Mouse (Mus musculus) midbrain, embryonic 11.5 days (tissue): ENCODE measurements around the gene Zswim1. TPM values are rescaled to one million over a fixed set of nuclear protein-coding genes. Genes with fewer than 3 reads are reported as not detected.
A peak's percentile ranks its signal among the peaks of the same experiment; 100 is the strongest.
"Not testable (repeated sequence)": the region's sequence is repeated elsewhere in the genome, so short reads cannot be mapped to it uniquely, and the experiment has no call there.

ENCODE experiments used
- ATAC-seq: fragments of 200-750 bp; cut with Nextera tagmentation; 2 replicates; pipeline ENCODE4 v1.8.0; 2017; ENCODE audit warnings: moderate TSS enrichment, moderate library complexity; ENCODE audit not compliant: low FRiP score
- DNase-seq: peaks from one replicate; pipeline ENCODE4 v3.0.0; 2015; ENCODE audit warnings: low spot score; ENCODE audit errors: missing footprints
- H3K27ac ChIP-seq: fragments of 300-500 bp; sonication (generic); 2 replicates; pipeline ENCODE4 v1.5.1; 2014; ENCODE audit warnings: low read depth, low read length
- H3K27me3 ChIP-seq: fragments of 300-500 bp; sonication (generic); 2 replicates; pipeline ENCODE4 v1.6.1; 2014; ENCODE audit warnings: mild to moderate bottlenecking, low read length, moderate library complexity, mixed read lengths; ENCODE audit not compliant: control insufficient read depth, insufficient read depth
- H3K36me3 ChIP-seq: fragments of 300-500 bp; sonication (generic); 2 replicates; pipeline ENCODE4 v1.6.1; 2014; ENCODE audit warnings: mild to moderate bottlenecking, low read length, moderate library complexity, mixed read lengths; ENCODE audit not compliant: control insufficient read depth, insufficient read depth
- H3K4me1 ChIP-seq: fragments of 300-500 bp; sonication (generic); 2 replicates; pipeline ENCODE4 v1.6.1; 2014; ENCODE audit warnings: low read length; ENCODE audit not compliant: control insufficient read depth, insufficient read depth
- H3K4me2 ChIP-seq: fragments of 300-500 bp; sonication (generic); 2 replicates; pipeline ENCODE4 v1.6.1; 2014; ENCODE audit warnings: mild to moderate bottlenecking, moderate library complexity
- H3K4me3 ChIP-seq: fragments of 300-500 bp; sonication (generic); 2 replicates; pipeline ENCODE4 v1.5.1; 2014; ENCODE audit warnings: low read depth, low read length
- H3K9ac ChIP-seq: fragments of 300-500 bp; sonication (generic); 2 replicates; pipeline ENCODE4 v1.6.1; 2014; ENCODE audit warnings: low read length
- H3K9me3 ChIP-seq: fragments of 300-500 bp; sonication (generic); 2 replicates; pipeline ENCODE4 v1.6.1; 2016; ENCODE audit warnings: low read length; ENCODE audit not compliant: control insufficient read depth
- WGBS: fragments of 180-500 bp; shearing (Covaris S2); extraction: QIAGEN DNeasy Blood & Tissue Kit; methylation state at CpG from one replicate; pipeline ENCODE4 v1.1.7; 2014; 5-methylcytosine and 5-hydroxymethylcytosine counted together
- polyA plus RNA-seq: library from polyadenylated mRNA; unstranded; fragments of >200 nt; fragmentation: Nextera tagmentation; extraction: Ambion mirVana; gene quantifications from 2 replicates; pipeline ENCODE4 v1.2.1, GENCODE M21; 2014

Zswim1 gene
- polyA plus RNA-seq, 1 experiment from 2014 or later: 22.0 TPM

DNA sequence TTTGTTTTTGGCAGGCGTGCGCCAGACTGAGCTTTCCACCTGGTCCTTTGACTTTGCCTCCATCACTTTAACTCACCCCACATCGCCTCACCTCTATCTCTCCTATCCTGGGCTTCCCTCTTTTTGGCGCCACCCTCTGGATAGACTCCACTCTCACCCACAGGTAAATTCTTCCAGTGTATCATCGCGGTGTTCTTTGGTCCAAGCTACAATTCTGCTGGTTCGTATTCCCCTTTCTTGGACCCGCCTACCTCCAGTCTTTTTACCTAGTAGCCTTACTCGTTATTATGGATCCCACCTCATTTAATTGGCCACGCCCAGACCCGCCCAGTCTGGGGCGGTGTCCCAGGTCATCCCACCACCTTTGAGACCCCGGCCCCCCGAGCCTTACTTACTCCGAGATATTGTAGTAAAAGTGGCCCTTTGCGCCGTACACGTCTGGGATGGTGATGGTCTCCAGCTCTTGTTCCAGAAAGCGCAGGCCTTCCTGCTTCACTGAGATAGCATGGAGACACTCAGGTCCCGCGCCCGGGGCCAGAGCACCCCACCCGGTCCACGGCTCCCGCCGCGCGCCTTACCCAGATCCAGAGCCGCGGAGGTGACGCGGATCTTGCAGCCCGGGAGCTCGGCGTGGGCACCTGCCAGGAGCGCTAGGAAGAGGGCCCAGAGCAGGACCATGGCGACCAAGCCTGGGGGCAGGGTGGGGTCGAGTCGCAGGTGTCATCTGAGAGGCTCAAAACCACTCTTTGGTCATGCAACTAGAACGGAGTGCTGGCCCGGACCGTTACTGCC lies 34.0 kb downstream of the Zswim1 start:
- peak overlapping the region; percentile 47 for H3K4me3 ChIP-seq
- under 1% methylated on average over 42 of the region's 42 CpGs for WGBS
- DNase-seq (no peak), ATAC-seq (peak; percentile 56)
- H3K27ac ChIP-seq: no peak overlapping the region; the same call in 1 of the 2 replicates
- peaks cover 9% of the 10 kb centered on the region for H3K4me1 ChIP-seq
- no peaks in the 10 kb centered on the region for H3K9me3 ChIP-seq
- H3K36me3 ChIP-seq: no peaks in the 10 kb centered on the region
- peaks cover 2% of the 10 kb centered on the region; the same call in 1 of the 2 replicates for H3K27me3 ChIP-seq
- H3K4me2 ChIP-seq: peak overlapping the region; percentile 82
- peak overlapping the region; percentile 55 for H3K9ac ChIP-seq

DNA sequence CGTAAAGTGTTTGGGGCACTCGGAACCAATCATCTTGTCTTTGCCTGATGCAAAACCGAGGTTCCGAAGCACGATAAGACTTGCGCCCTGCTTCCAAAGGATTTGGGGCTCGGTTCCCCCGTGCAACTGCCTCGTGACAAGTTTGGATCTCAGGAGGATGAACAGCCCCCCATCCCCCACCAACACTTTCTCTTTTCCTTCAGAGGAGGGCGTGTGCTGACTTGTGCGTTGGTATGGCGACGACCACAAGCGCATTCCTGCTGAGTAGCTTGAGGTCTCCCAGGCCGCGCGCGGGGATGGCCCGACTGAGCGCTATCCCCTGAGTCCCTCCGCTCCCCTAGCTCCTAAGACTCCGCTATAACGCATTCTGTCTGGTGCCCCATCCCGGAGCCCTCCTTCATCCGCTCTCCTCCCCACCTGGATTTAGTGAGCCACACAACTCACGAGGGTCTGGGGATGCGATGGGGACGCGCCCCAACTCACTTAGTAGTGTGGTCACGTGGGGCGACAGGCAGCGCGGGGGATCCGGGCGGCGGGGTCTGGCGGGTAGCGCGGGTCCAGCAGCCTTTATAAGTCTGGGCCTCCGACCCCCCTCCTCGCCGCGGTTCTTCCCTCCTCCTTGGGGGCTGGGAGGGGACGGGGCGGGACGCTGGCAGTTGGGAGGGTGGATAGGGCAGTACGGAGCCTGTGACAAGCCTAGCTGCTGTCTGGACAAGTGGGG lies 34.8 kb downstream of the Zswim1 start, which contains the start of gene Pltp:
Pltp (minus strand) TSS at position 611 of the 721 bp plus-strand sequence.
- H3K27me3 ChIP-seq: peaks cover 2% of the 10 kb centered on the region; the same call in 1 of the 2 replicates
- peak within 1 kb of the TSS; percentile 82 for H3K4me2 ChIP-seq
- DNase-seq (peak; percentile 98), ATAC-seq (peak; percentile 91)
- no peaks in the 10 kb centered on the region for H3K36me3 ChIP-seq
- peaks cover 9% of the 10 kb centered on the region for H3K4me1 ChIP-seq
- H3K9me3 ChIP-seq: no peaks in the 10 kb centered on the region
- H3K9ac ChIP-seq: peak within 1 kb of the TSS; percentile 55
- H3K4me3 ChIP-seq: peak within 1 kb of the TSS; percentile 47
- peak within 1 kb of the TSS; percentile 21; the same call in 1 of the 2 replicates for H3K27ac ChIP-seq
- under 1% methylated on average over 47 of the region's 47 CpGs for WGBS

DNA sequence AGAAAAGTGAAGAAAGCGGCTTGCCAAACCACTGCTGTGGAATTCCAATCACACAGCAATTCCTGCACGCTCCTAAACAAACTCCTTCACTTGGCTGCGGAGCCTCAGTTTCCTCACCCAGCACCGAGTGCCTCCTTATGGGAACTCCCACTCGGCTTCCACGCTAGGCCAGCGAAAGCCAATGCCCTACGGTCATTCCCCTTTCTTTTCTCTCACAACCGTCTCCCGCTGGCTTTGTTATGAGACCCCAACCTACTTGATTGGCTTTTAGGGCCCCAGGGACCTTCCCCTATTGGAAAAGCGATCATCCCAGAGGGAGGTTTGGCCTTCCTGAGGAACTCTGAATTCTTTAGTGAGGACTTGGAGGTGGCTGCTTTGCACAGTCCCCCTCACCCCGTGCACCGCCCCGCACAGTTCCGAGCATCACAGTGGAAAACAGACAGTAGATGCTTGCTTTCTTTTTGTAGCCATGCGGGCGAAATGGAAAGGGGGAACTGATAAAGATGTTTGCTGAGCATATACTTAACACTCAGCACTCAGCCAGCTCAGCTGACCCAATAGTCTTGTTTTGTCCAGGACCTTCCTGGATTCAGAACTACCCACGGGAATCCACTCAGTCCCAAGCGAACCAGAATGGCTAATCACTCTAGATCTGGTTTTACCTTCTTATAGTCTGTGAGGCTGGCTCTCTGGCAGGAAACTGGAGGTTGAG lies 35.5 kb downstream of the Zswim1 start:
- H3K4me2 ChIP-seq: peak overlapping the region; percentile 82
- peak overlapping the region; percentile 47 for H3K4me3 ChIP-seq
- peaks cover 9% of the 10 kb centered on the region for H3K4me1 ChIP-seq
- WGBS: 3% methylated on average over 19 of the region's 19 CpGs
- DNase-seq (peak; percentile 90), ATAC-seq (peak; percentile 45)
- H3K9ac ChIP-seq: peak overlapping the region; percentile 55
- H3K27me3 ChIP-seq: peaks cover 2% of the 10 kb centered on the region; the same call in 1 of the 2 replicates
- no peaks in the 10 kb centered on the region for H3K36me3 ChIP-seq
- no peaks in the 10 kb centered on the region for H3K9me3 ChIP-seq
- H3K27ac ChIP-seq: peak overlapping the region; percentile 21; the same call in 1 of the 2 replicates

DNA sequence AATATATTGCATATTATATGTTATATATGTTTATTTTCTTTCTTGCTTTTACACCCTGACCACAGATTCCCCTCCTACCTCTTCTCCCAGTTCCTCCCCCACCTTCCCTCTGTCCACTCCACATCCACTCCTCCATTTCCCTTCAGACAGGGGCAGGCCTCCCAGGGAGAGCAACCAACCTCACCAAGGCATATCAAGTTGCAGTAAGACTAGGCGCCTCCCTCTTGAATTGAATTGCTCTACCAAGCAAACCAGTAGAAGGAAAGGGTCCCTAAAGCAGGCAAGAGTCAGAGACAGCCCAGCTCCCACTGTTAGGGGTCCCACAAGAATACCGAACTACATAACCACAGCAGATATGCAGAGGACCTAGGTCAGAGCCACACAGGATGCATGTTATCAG lies 36.7 kb downstream of the Zswim1 start:
- DNase-seq: no peak
- Histone ChIP-seq H3K27me3 (peaks cover 2% of the 10 kb centered on the region; the same call in 1 of the 2 replicates), H3K4me1 (peaks cover 9% of the 10 kb centered on the region), H3K4me2 (no peak overlapping the region), H3K9ac (no peak overlapping the region), H3K27ac (no peak overlapping the region), H3K36me3 (no peaks in the 10 kb centered on the region), H3K9me3 (no peaks in the 10 kb centered on the region), H3K4me3 (no peak overlapping the region)
- WGBS: 53% methylated on average over 2 of the region's 2 CpGs
- ATAC-seq: no peak

DNA sequence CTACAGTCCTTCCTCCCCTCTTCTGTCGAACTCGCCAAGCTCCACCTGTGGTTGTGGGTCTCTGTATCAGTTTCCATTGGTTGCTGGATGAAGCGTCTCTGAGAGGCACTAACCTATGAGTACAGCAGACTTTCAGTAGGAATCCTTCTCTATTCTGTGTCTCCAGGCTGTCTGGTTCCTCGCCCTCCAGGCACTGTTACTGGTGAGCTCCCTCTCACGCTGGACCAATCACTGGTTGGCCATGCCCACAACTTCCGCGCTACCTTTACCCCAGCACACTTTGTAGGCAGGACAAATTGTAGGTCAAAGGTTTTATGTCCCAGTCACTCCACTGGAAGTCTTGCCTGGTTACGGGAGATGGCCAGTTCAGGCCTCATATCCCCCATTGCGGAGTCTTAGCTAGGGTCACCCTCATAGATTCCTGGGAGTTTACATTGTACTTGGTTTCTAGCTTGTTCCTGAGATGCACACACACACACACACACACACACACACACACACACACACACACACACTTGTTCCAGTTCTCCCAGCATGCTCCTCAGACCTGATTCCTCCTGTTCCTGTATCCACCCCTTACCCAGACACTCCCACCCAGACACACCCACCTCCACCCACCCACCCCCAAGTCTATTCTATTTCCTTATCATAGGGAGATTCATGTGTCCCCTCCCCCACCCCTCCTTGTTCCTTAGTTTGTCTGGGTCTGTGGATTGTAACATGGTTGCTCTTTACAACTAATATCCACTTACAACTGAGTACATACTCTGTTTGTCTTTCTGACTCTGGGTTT lies 37.4 kb downstream of the Zswim1 start:
- no peak for DNase-seq
- Histone ChIP-seq H3K27me3 (peaks cover 2% of the 10 kb centered on the region; the same call in 1 of the 2 replicates), H3K9ac (no peak overlapping the region), H3K36me3 (no peaks in the 10 kb centered on the region), H3K9me3 (no peaks in the 10 kb centered on the region), H3K27ac (no peak overlapping the region), H3K4me3 (no peak overlapping the region), H3K4me2 (no peak overlapping the region), H3K4me1 (peaks cover 9% of the 10 kb centered on the region)
- ATAC-seq: no peak
- 59% methylated on average over 9 of the region's 9 CpGs for WGBS

DNA sequence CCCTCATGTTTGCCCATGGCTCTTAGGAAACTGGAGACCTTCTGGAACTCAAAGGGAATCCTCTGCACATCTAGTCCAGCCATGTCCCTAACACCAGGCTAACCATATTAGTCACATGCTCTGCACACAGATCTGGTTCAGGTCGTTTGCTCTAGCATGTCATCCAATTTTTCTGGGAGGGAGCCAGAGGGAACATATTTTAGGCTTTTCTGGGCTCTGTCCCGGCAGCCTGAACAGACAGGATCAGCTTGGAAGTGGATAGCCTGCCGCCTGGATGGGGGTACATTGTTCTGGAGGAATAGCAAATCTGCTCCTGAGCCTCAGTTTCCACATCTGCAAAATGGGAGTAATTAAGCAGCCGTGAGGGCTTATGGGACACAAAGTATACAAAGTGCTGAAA lies 38.6 kb downstream of the Zswim1 start:
- H3K36me3 ChIP-seq: no peaks in the 10 kb centered on the region
- no peak overlapping the region for H3K4me3 ChIP-seq
- no peak overlapping the region for H3K4me2 ChIP-seq
- H3K27me3 ChIP-seq: peaks cover 2% of the 10 kb centered on the region; the same call in 1 of the 2 replicates
- DNase-seq (no peak), ATAC-seq (no peak)
- no peak overlapping the region for H3K9ac ChIP-seq
- peaks cover 9% of the 10 kb centered on the region for H3K4me1 ChIP-seq
- 78% methylated on average over 4 of the region's 4 CpGs for WGBS
- no peaks in the 10 kb centered on the region for H3K9me3 ChIP-seq
- no peak overlapping the region for H3K27ac ChIP-seq

DNA sequence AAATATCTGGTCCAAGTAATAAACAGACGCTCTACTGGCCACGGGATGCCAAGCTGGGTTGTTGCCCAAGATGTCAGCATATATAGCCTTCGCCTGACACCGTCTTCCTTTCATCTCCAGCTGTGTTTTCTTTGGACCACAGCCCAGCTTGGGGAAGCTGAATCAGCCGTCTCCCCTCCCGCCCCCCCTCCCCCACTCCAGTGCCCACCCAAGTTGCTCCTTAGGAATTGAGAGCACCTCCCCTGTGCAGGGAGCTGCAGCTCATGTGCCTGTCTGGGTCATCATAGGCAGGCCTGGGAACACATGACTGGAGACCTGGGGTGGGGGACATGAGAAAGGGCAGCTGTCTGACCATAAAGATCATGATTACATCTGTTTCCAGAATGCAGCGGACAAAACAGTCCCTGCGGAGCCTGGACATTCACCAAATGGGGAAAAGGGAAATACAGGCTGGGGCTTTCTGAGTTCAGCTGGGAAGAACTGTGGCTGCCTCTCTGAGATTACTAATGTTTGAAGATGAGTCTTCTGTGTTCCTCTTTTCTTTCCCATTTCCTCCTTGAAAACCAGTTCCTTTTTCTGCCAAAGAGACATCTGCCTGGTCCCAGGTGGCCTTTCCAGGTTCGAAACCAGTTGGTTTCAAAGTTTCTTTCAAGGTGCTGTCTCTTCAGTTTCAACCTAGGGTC lies 39.8 kb downstream of the Zswim1 start:
- Histone ChIP-seq H3K36me3 (no peaks in the 10 kb centered on the region), H3K4me3 (no peak overlapping the region), H3K4me1 (peaks cover 7% of the 10 kb centered on the region), H3K9ac (no peak overlapping the region), H3K9me3 (no peaks in the 10 kb centered on the region), H3K27ac (no peak overlapping the region), H3K4me2 (no peak overlapping the region), H3K27me3 (no peaks in the 10 kb centered on the region; the same call in 1 of the 2 replicates)
- 65% methylated on average over 9 of the region's 9 CpGs for WGBS
- DNase-seq (no peak), ATAC-seq (no peak)

DNA sequence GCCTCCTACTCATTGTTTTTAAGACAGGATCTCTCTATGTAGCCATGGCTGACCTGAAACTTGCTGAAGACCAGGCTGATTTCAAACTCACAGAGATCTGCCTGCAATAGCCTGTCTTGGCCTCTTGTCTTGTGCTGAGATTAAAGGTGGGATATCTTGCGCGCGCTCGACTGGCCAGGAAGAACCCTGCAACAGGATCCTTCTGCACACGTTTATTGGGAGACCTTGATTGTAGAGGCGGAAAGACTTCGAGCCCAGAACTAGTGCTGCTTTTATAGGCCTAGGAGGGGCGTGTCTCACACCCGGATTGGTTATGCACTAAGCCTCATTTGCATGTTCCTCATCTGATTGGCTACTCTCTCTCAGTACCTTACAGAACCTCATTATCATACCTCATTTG lies 40.9 kb downstream of the Zswim1 start:
- not testable (repeated sequence) for H3K4me2 ChIP-seq, H3K27me3 ChIP-seq, H3K4me3 ChIP-seq, H3K27ac ChIP-seq, ATAC-seq, H3K9me3 ChIP-seq, H3K36me3 ChIP-seq, H3K9ac ChIP-seq, DNase-seq, H3K4me1 ChIP-seq
- 94% methylated on average over 7 of the region's 9 CpGs for WGBS
